ENCODE assay signal across 8 mouse cellular contexts in the genomic region with DNA sequence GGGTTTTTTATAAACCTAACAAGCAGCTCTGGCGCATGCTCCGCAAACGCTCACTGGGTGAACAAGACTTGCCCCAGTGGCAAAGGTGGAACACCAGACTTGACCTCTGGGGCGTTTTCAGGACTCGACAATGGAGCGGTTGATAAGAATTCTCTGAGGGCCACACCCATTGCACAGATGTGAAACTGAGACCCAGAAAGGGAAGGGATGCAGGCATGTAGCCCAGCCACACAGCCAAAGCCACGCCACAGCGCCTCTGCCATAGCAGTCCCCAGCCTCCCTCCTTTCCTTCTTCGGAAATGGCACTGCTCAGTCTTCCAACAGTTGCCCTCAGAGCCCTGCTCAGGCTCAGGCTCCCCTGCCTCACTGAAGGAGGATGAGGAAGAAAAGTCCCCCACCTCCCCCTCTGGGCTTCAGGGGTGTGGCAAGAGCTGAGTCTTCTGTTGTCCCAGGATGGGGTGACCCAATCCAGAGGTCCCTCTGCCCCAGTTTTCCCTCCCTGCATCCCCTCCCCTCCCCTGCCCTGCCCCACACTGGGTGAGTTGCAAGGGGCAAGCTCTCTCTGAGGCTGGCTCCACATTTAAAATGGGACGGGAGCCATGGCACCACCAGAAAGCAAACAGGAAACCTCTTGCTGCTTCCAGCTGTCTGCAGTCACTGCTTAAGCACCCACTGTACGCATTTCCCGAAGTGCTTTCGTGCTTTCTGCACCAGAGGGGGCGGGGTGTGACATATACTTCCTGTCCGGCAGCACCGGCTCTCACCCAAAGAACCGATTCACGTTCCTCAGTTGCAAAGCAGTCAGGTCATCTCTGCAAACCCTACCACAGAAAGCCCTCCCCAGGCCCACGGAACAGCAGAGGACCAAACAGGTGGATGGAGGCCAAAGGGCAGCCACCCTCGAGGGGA.
A peak's percentile ranks its signal among the peaks of the same experiment; 100 is the strongest.
DNase-seq lines count a peak whose midpoint lies in the region; ATAC-seq and TF ChIP-seq lines count a peak whose summit lies in the region.

No protein-coding gene starts in this region.

- H3K4me3 ChIP-seq in bone marrow, adult 2 months (replicated peaks; ENCODE audit: control insufficient read depth, low read depth, low read length), result peak overlapping the region; percentile 60
- H3K4me3 ChIP-seq in heart, embryonic 12.5 days, result peak overlapping the region; percentile 39
- peak overlapping the region; percentile 29 for H3K4me3 ChIP-seq in kidney, embryonic 14.5 days (ENCODE audit: low read length)
- peak overlapping the region; percentile 60 for H3K4me3 ChIP-seq in small intestine, adult 2 months (ENCODE audit: low read depth, low read length)

- H3K4me2 ChIP-seq in heart, embryonic 12.5 days, result peak overlapping the region; percentile 70
- peak overlapping the region; percentile 43 for H3K4me2 ChIP-seq in kidney, embryonic 14.5 days (replicated peaks; ENCODE audit: low read depth, low read length)

- no peak for TF ChIP-seq CTCF in bone marrow, adult 2 months (IDR thresholded peaks at IDR 0.05; ENCODE audit: control insufficient read depth, insufficient read depth, low read length)
- TF ChIP-seq CTCF in small intestine, adult 2 months (IDR thresholded peaks at IDR 0.05; ENCODE audit: extremely low read depth, insufficient read length, insufficient replicate concordance, low read depth, low read length), result no peak

- peak; percentile 88 for ATAC-seq in CD4-positive, CD25-positive, alpha-beta regulatory T cell, adult 4 months
- ATAC-seq in heart, embryonic 12.5 days (ENCODE audit: insufficient number of reproducible peaks, low FRiP score), result peak; percentile 56
- ATAC-seq in kidney, embryonic 14.5 days (ENCODE audit: low FRiP score, low TSS enrichment), result peak; percentile 32

- no peaks in the 10 kb centered on the region for H3K36me3 ChIP-seq in heart, embryonic 12.5 days
- H3K36me3 ChIP-seq in kidney, embryonic 14.5 days (ENCODE audit: control insufficient read depth, insufficient read depth, low read length), result no peaks in the 10 kb centered on the region
- H3K36me3 ChIP-seq in small intestine, adult 2 months (ENCODE audit: control insufficient read depth, insufficient read depth, low read length), result no peaks in the 10 kb centered on the region

- H3K9ac ChIP-seq in heart, embryonic 12.5 days, result peak overlapping the region; percentile 52; the same call in 1 of the 2 replicates
- H3K9ac ChIP-seq in kidney, embryonic 14.5 days (ENCODE audit: low read depth, low read length), result peak overlapping the region; percentile 34; the same call in 1 of the 2 replicates

- H3K27me3 ChIP-seq in heart, embryonic 12.5 days (replicated peaks), result peaks cover 25% of the 10 kb centered on the region
- H3K27me3 ChIP-seq in kidney, embryonic 14.5 days (ENCODE audit: control insufficient read depth, insufficient read depth, low read length), result no peaks in the 10 kb centered on the region
- no peaks in the 10 kb centered on the region for H3K27me3 ChIP-seq in small intestine, adult 2 months (ENCODE audit: control insufficient read depth, insufficient read depth, low read length)

- H3K9me3 ChIP-seq in heart, embryonic 12.5 days (replicated peaks), result 0 out of 2 replicates have a peak, but pooled peaks cover 3% of the 10 kb centered on the region
- H3K9me3 ChIP-seq in kidney, embryonic 14.5 days (ENCODE audit: control insufficient read depth, low read length), result no peaks in the 10 kb centered on the region

- peak; percentile 64 for DNase-seq in lung, postnatal 14 days
- DNase-seq in cerebellum, adult 11 months, result no peak
- DNase-seq in cerebellum, adult 11-12 months, result no peak

- no peaks in the 10 kb centered on the region; the same call in 1 of the 2 replicates for H3K4me1 ChIP-seq in bone marrow, adult 2 months (ENCODE audit: control insufficient read depth, insufficient read depth, low read length)
- peaks cover 23% of the 10 kb centered on the region for H3K4me1 ChIP-seq in heart, embryonic 12.5 days (replicated peaks)
- H3K4me1 ChIP-seq in kidney, embryonic 14.5 days (ENCODE audit: control insufficient read depth, insufficient read depth, low read length), result peaks cover 24% of the 10 kb centered on the region
- H3K4me1 ChIP-seq in small intestine, adult 2 months (ENCODE audit: control insufficient read depth, insufficient read depth, insufficient read length, low read length), result peaks cover 10% of the 10 kb centered on the region

- 21% methylated on average over 20 of the region's 20 CpGs for WGBS in bone marrow, adult 2 months
- 36% methylated on average over 20 of the region's 20 CpGs for WGBS in heart, embryonic 12.5 days
- WGBS in kidney, embryonic 14.5 days, result 25% methylated on average over 20 of the region's 20 CpGs
- 15% methylated on average over 20 of the region's 20 CpGs for WGBS in small intestine, adult 2 months

- no peak for TF ChIP-seq POLR2A in bone marrow, adult 2 months (IDR thresholded peaks at IDR 0.05; ENCODE audit: borderline replicate concordance, control insufficient read depth, low read depth, low read length)
- peak; percentile 22; the same call in 1 of the 2 replicates for TF ChIP-seq POLR2A in small intestine, adult 2 months (IDR thresholded peaks at IDR 0.05; ENCODE audit: low read depth, low read length)

- H3K27ac ChIP-seq in bone marrow, adult 2 months (ENCODE audit: control insufficient read depth, insufficient read depth, low read depth, low read length, poor library complexity), result peak overlapping the region; percentile 38; the same call in 1 of the 2 replicates
- no peak overlapping the region for H3K27ac ChIP-seq in heart, embryonic 12.5 days (ENCODE audit: poor library complexity, severe bottlenecking)
- peak overlapping the region; percentile 95 for H3K27ac ChIP-seq in kidney, embryonic 14.5 days (ENCODE audit: low read depth, low read length)
- peak overlapping the region; percentile 73 for H3K27ac ChIP-seq in small intestine, adult 2 months (ENCODE audit: insufficient read depth, low read depth, low read length)

Comparison
In these comparisons a context has a peak if more than half of its experiments do, and no peak if none do; other contexts are left out.
1. ATAC-seq: peak in every context shown above with its lines; median percentile 88 in CD4-positive, CD25-positive, alpha-beta regulatory T cell, adult 4 months; 56 in heart, embryonic 12.5 days; 32 in kidney, embryonic 14.5 days.